Mouse (Mus musculus) thymus, adult 2 months (tissue): ENCODE data around the gene Fut4.

ENCODE experiments used
- CTCF ChIP-seq: fragments of 200-500 bp; IDR thresholded peaks from 2 replicates; pipeline ENCODE4 v1.5.1; 2012; ENCODE audit warnings: mild to moderate bottlenecking, control low read depth, low read length, moderate library complexity, borderline replicate concordance; ENCODE audit not compliant: control insufficient read depth, poor library complexity, insufficient read depth; ENCODE audit errors: extremely low read depth
- POLR2A ChIP-seq: fragments of 200-500 bp; IDR thresholded peaks from 2 replicates; pipeline ENCODE4 v1.6.1; 2012; ENCODE audit warnings: mild to moderate bottlenecking, low read length, control low read depth, moderate library complexity; ENCODE audit not compliant: control insufficient read depth, poor library complexity, insufficient read depth; ENCODE audit errors: extremely low read depth

GRCm38 (mm10) chr9:14769811-14770210 lies 17.6 kb upstream of the Fut4 start:
- no peak for TF ChIP-seq CTCF
- no peak for TF ChIP-seq POLR2A
